Mouse (Mus musculus): ENCODE measurements around the gene Aldoart2. TPM values are rescaled to one million over a fixed set of nuclear protein-coding genes. Genes with fewer than 3 reads are reported as not detected.
"Not testable (repeated sequence)": the region's sequence is repeated elsewhere in the genome, so short reads cannot be mapped to it uniquely, and the experiment has no call there.

The Aldoart2 gene
- polyA plus RNA-seq, 2 experiments: not detected

- no peak overlapping the region for H3K9ac ChIP-seq (replicated peaks)
- no peaks in the 10 kb centered on the region for H3K9me3 ChIP-seq (ENCODE audit: control insufficient read depth, low read length)
- H3K4me2 ChIP-seq (ENCODE audit: low read depth): no peak overlapping the region
- H3K4me1 ChIP-seq (replicated peaks; ENCODE audit: control insufficient read depth in 2 of 2, insufficient read depth in 2 of 2, low read length in 1 of 2): no peaks in the 10 kb centered on the region
- DNase-seq (ENCODE audit: low read depth in 3 of 3, low spot score in 3 of 3) (no peak), ATAC-seq (ENCODE audit: insufficient read depth) (no peak)
- no peaks in the 10 kb centered on the region for H3K36me3 ChIP-seq (replicated peaks; ENCODE audit: control insufficient read depth, insufficient read depth, low read depth)
- no peaks in the 10 kb centered on the region for H3K27me3 ChIP-seq (ENCODE audit: control insufficient read depth, insufficient read depth, low read length)
- no peak overlapping the region for H3K27ac ChIP-seq
- TF ChIP-seq CTCF (IDR thresholded peaks at IDR 0.05; ENCODE audit: low read depth) (peak; percentile 42), EP300 (IDR thresholded peaks at IDR 0.05; ENCODE audit: low read depth) (no peak)
- no peak overlapping the region for H3K4me3 ChIP-seq (ENCODE audit: insufficient read depth in 1 of 2, low read depth in 2 of 2, low read length in 2 of 2)
These were observed 8.1 kb downstream of the Aldoart2 start for GRCm38 (mm10) chr12:55573089-55573488.

GRCm38 (mm10) chr12:55573794-55574193 lies 8.8 kb downstream of the Aldoart2 start:
- H3K27ac ChIP-seq: no peak overlapping the region
- WGBS (ENCODE audit: insufficient replicate concordance): 5% methylated on average over 6 of the region's 6 CpGs
- H3K4me1 ChIP-seq (replicated peaks; ENCODE audit: control insufficient read depth in 2 of 2, insufficient read depth in 2 of 2, low read length in 1 of 2): no peaks in the 10 kb centered on the region
- no peak overlapping the region for H3K4me3 ChIP-seq (ENCODE audit: insufficient read depth in 1 of 2, low read depth in 2 of 2, low read length in 2 of 2)
- H3K9ac ChIP-seq (replicated peaks): no peak overlapping the region
- H3K36me3 ChIP-seq (replicated peaks; ENCODE audit: control insufficient read depth, insufficient read depth, low read depth): no peaks in the 10 kb centered on the region
- no peak overlapping the region for H3K4me2 ChIP-seq (ENCODE audit: low read depth)
- no peaks in the 10 kb centered on the region for H3K27me3 ChIP-seq (ENCODE audit: control insufficient read depth, insufficient read depth, low read length)
- ATAC-seq (ENCODE audit: insufficient read depth) (no peak), DNase-seq (ENCODE audit: low read depth in 3 of 3, low spot score in 3 of 3) (no peak)
- H3K9me3 ChIP-seq (ENCODE audit: control insufficient read depth, low read length): no peaks in the 10 kb centered on the region
- TF ChIP-seq EP300 (IDR thresholded peaks at IDR 0.05; ENCODE audit: low read depth) (no peak), CTCF (IDR thresholded peaks at IDR 0.05; ENCODE audit: low read depth) (no peak)

GRCm38 (mm10) chr12:55586936-55587335 lies 21.9 kb downstream of the Aldoart2 start:
- 39% methylated on average over 9 of the region's 9 CpGs for WGBS (ENCODE audit: insufficient replicate concordance)
- H3K9me3 ChIP-seq (ENCODE audit: control insufficient read depth, low read length); H3K36me3 ChIP-seq (replicated peaks; ENCODE audit: control insufficient read depth, insufficient read depth, low read depth); ATAC-seq (ENCODE audit: insufficient read depth); H3K27me3 ChIP-seq (ENCODE audit: control insufficient read depth, insufficient read depth, low read length); DNase-seq (ENCODE audit: low read depth in 3 of 3, low spot score in 3 of 3); H3K4me2 ChIP-seq (ENCODE audit: low read depth); H3K27ac ChIP-seq; H3K4me1 ChIP-seq (replicated peaks; ENCODE audit: control insufficient read depth in 2 of 2, insufficient read depth in 2 of 2, low read length in 1 of 2); H3K4me3 ChIP-seq (ENCODE audit: insufficient read depth in 1 of 2, low read depth in 2 of 2, low read length in 2 of 2); H3K9ac ChIP-seq (replicated peaks): not testable (repeated sequence)

- 7% methylated on average over 7 of the region's 7 CpGs for WGBS (ENCODE audit: insufficient replicate concordance)
- DNase-seq (ENCODE audit: low read depth in 3 of 3, low spot score in 3 of 3) (no peak), ATAC-seq (ENCODE audit: insufficient read depth) (no peak)
- Histone ChIP-seq H3K27me3 (ENCODE audit: control insufficient read depth, insufficient read depth, low read length) (peaks cover 46% of the 10 kb centered on the region), H3K27ac (no peak overlapping the region), H3K4me3 (ENCODE audit: insufficient read depth in 1 of 2, low read depth in 2 of 2, low read length in 2 of 2) (peak overlapping the region in 1 of 2 experiments; percentile 38; a peak in 1 of 4 replicates), H3K9me3 (ENCODE audit: control insufficient read depth, low read length) (no peaks in the 10 kb centered on the region), H3K4me1 (replicated peaks; ENCODE audit: control insufficient read depth in 2 of 2, insufficient read depth in 2 of 2, low read length in 1 of 2) (no peaks in the 10 kb centered on the region), H3K4me2 (ENCODE audit: low read depth) (peak overlapping the region; percentile 60; the same call in 1 of the 2 replicates), H3K36me3 (replicated peaks; ENCODE audit: control insufficient read depth, insufficient read depth, low read depth) (no peaks in the 10 kb centered on the region), H3K9ac (replicated peaks) (no peak overlapping the region)
- TF ChIP-seq CTCF (IDR thresholded peaks at IDR 0.05; ENCODE audit: low read depth) (no peak), EP300 (IDR thresholded peaks at IDR 0.05; ENCODE audit: low read depth) (no peak)
These were observed 33.5 kb downstream of the Aldoart2 start for GRCm38 (mm10) chr12:55598537-55598886.

- Histone ChIP-seq H3K27me3 (ENCODE audit: control insufficient read depth, insufficient read depth, low read length) (peaks cover 46% of the 10 kb centered on the region), H3K4me3 (ENCODE audit: insufficient read depth in 1 of 2, low read depth in 2 of 2, low read length in 2 of 2) (peak within 1 kb of the TSS; percentile 19 to 38; a peak in 3 of 4 replicates), H3K27ac (no peak within 1 kb of the TSS), H3K36me3 (replicated peaks; ENCODE audit: control insufficient read depth, insufficient read depth, low read depth) (no peaks in the 10 kb centered on the region), H3K4me1 (replicated peaks; ENCODE audit: control insufficient read depth in 2 of 2, insufficient read depth in 2 of 2, low read length in 1 of 2) (no peaks in the 10 kb centered on the region), H3K4me2 (ENCODE audit: low read depth) (peak within 1 kb of the TSS; percentile 60), H3K9ac (replicated peaks) (no peak within 1 kb of the TSS), H3K9me3 (ENCODE audit: control insufficient read depth, low read length) (no peaks in the 10 kb centered on the region)
- TF ChIP-seq CTCF (IDR thresholded peaks at IDR 0.05; ENCODE audit: low read depth): no peak
- no peak for TF ChIP-seq EP300 (IDR thresholded peaks at IDR 0.05; ENCODE audit: low read depth)
- ATAC-seq (ENCODE audit: insufficient read depth) (no peak), DNase-seq (ENCODE audit: low read depth in 3 of 3, low spot score in 3 of 3) (no peak)
- 1% methylated on average over 73 of the region's 77 CpGs for WGBS (ENCODE audit: insufficient replicate concordance)
These were observed 34.0 kb downstream of the Aldoart2 start, which contains the start of gene Insm2 for GRCm38 (mm10) chr12:55598887-55599561. Gene Insm2 (plus strand): TSS chr12:55599427.
